Mouse (Mus musculus): Measurements from ENCODE around the gene Gm49321.

- TF ChIP-seq FLI1 (IDR thresholded peaks at IDR 0.05; ENCODE audit: low read length) (no peak), GATA1 (IDR thresholded peaks at IDR 0.05; ENCODE audit: borderline replicate concordance, low read length) (no peak)
Observed at GRCm38 (mm10) chr12:73909013-73909575, 28.4 kb upstream of the Gm49321 start.

Measured in megakaryocyte, embryonic 14.5 days (primary cell).